Mouse (Mus musculus): ENCODE results near the gene Syt12.
A peak's percentile ranks its signal among the peaks of the same experiment; 100 is the strongest.

Gene Syt12

GRCm38 (mm10) chr19:4442408-4442807 is 34.8 kb downstream of the Syt12 start:
- peak; percentile 89 for DNase-seq

- peak; percentile 85 for DNase-seq
Measured at GRCm38 (mm10) chr19:4441621-4442161, 35.6 kb downstream of the Syt12 start.

GRCm38 (mm10) chr19:4441090-4441591 is 36.1 kb downstream of the Syt12 start:
- DNase-seq, result peak; percentile 82

- peak; percentile 27 for DNase-seq
Measured at GRCm38 (mm10) chr19:4440222-4440621, 37.0 kb downstream of the Syt12 start.

GRCm38 (mm10) chr19:4439161-4439801 is 38.0 kb downstream of the Syt12 start, which contains the start of gene Rhod:
Gene Rhod, minus strand, starts transcription at chr19:4439432.
- DNase-seq, result peak; percentile 59

- no peak for DNase-seq
Measured at GRCm38 (mm10) chr19:4438791-4439160, 38.5 kb downstream of the Syt12 start.

- DNase-seq, result no peak
Measured at GRCm38 (mm10) chr19:4437886-4438285, 39.4 kb downstream of the Syt12 start.

GRCm38 (mm10) chr19:4436254-4436653 is 41.0 kb downstream of the Syt12 start:
- no peak for DNase-seq

GRCm38 (mm10) chr19:4434999-4435398 is 42.2 kb downstream of the Syt12 start:
- no peak for DNase-seq

GRCm38 (mm10) chr19:4433756-4434155 is 43.5 kb downstream of the Syt12 start:
- DNase-seq, result peak; percentile 55

- DNase-seq, result no peak
Measured at GRCm38 (mm10) chr19:4430091-4430620, 47.1 kb downstream of the Syt12 start.

- DNase-seq, result peak; percentile 70
Measured at GRCm38 (mm10) chr19:4425610-4426366, 51.5 kb downstream of the Syt12 start.

- no peak for DNase-seq
Measured at GRCm38 (mm10) chr19:4423021-4423420, 54.2 kb downstream of the Syt12 start.

GRCm38 (mm10) chr19:4422581-4422980 is 54.7 kb downstream of the Syt12 start:
- DNase-seq, result no peak

GRCm38 (mm10) chr19:4420153-4420910 is 56.9 kb downstream of the Syt12 start:
- no peak for DNase-seq

GRCm38 (mm10) chr19:4419711-4420110 is 57.5 kb downstream of the Syt12 start:
- DNase-seq, result no peak

GRCm38 (mm10) chr19:4417713-4418112 is 59.5 kb downstream of the Syt12 start:
- no peak for DNase-seq

GRCm38 (mm10) chr19:4417183-4417582 is 60.1 kb downstream of the Syt12 start:
- peak; percentile 75 for DNase-seq

- no peak for DNase-seq
Measured at GRCm38 (mm10) chr19:4414631-4415030, 62.6 kb downstream of the Syt12 start.

GRCm38 (mm10) chr19:4409062-4409461 is 68.2 kb downstream of the Syt12 start:
- DNase-seq, result no peak

- DNase-seq, result no peak
Measured at GRCm38 (mm10) chr19:4404840-4405239, 72.4 kb downstream of the Syt12 start.

GRCm38 (mm10) chr19:4398959-4399358 is 78.3 kb downstream of the Syt12 start:
- DNase-seq, result no peak

- DNase-seq, result no peak
Measured at GRCm38 (mm10) chr19:4398630-4398948, 78.7 kb downstream of the Syt12 start.
